Mouse (Mus musculus): ENCODE measurements around the gene Nol11. TPM values are rescaled to one million over a fixed set of nuclear protein-coding genes. Genes with fewer than 3 reads are reported as not detected.

The Nol11 gene
- polyA plus RNA-seq, 1 experiment = 20.0 TPM

- H3ac ChIP-seq (ENCODE audit: control insufficient read depth, insufficient read length) = no peak overlapping the region
- H3K79me2 ChIP-seq (ENCODE audit: control insufficient read depth, insufficient read depth) = no peaks in the 10 kb centered on the region
- no peak for TF ChIP-seq MYOG (IDR thresholded peaks at IDR 0.05; ENCODE audit: control insufficient read depth in 1 of 3, insufficient read depth in 1 of 3, insufficient read length in 2 of 3, low read depth in 2 of 3)
- no peak for TF ChIP-seq SRF (IDR thresholded peaks at IDR 0.05; ENCODE audit: control insufficient read depth, insufficient read length, low read depth)
- TF ChIP-seq TCF12 (IDR thresholded peaks at IDR 0.05; ENCODE audit: insufficient read depth, poor library complexity, severe bottlenecking) = no peak
- no peaks in the 10 kb centered on the region for H3K36me3 ChIP-seq (ENCODE audit: control insufficient read depth, insufficient read depth)
- no peak overlapping the region for H3K4me2 ChIP-seq (ENCODE audit: low read depth)
- H3K27me3 ChIP-seq (ENCODE audit: control insufficient read depth, insufficient read depth, insufficient read length) = peaks cover 9% of the 10 kb centered on the region
- no peak overlapping the region for H3K4me3 ChIP-seq
These were observed 40.9 kb upstream of the Nol11 start for GRCm38 (mm10) chr11:107230128-107230527.

- H3K27me3 ChIP-seq (ENCODE audit: control insufficient read depth, insufficient read depth, insufficient read length) = peaks cover 30% of the 10 kb centered on the region
- H3K79me2 ChIP-seq (ENCODE audit: control insufficient read depth, insufficient read depth) = no peaks in the 10 kb centered on the region
- H3K36me3 ChIP-seq (ENCODE audit: control insufficient read depth, insufficient read depth) = no peaks in the 10 kb centered on the region
- H3ac ChIP-seq (ENCODE audit: control insufficient read depth, insufficient read length) = no peak overlapping the region
- H3K4me3 ChIP-seq = no peak overlapping the region
- TF ChIP-seq MYOD1 (IDR thresholded peaks at IDR 0.05; ENCODE audit: control insufficient read depth in 1 of 3, insufficient read length in 2 of 3, low read depth in 2 of 3) (no peak), MYOG (IDR thresholded peaks at IDR 0.05; ENCODE audit: control insufficient read depth in 1 of 3, insufficient read depth in 1 of 3, insufficient read length in 2 of 3, low read depth in 2 of 3) (no peak), E2F4 (IDR thresholded peaks at IDR 0.05; ENCODE audit: insufficient read depth) (no peak), USF1 (IDR thresholded peaks at IDR 0.05; ENCODE audit: low read depth) (no peak), POLR2A (IDR thresholded peaks at IDR 0.05; ENCODE audit: insufficient read length, low read depth) (no peak)
- H3K4me2 ChIP-seq (ENCODE audit: low read depth) = no peak overlapping the region
These were observed 37.2 kb upstream of the Nol11 start for GRCm38 (mm10) chr11:107226431-107226830.

GRCm38 (mm10) chr11:107226013-107226412 lies 36.8 kb upstream of the Nol11 start:
- Histone ChIP-seq H3K4me3 (no peak overlapping the region), H3K27me3 (ENCODE audit: control insufficient read depth, insufficient read depth, insufficient read length) (peaks cover 30% of the 10 kb centered on the region), H3K36me3 (ENCODE audit: control insufficient read depth, insufficient read depth) (no peaks in the 10 kb centered on the region), H3K79me2 (ENCODE audit: control insufficient read depth, insufficient read depth) (no peaks in the 10 kb centered on the region), H3K4me2 (ENCODE audit: low read depth) (no peak overlapping the region), H3ac (ENCODE audit: control insufficient read depth, insufficient read length) (no peak overlapping the region)
- TF ChIP-seq MYOG (IDR thresholded peaks at IDR 0.05; ENCODE audit: control insufficient read depth in 1 of 3, insufficient read depth in 1 of 3, insufficient read length in 2 of 3, low read depth in 2 of 3) (no peak), SRF (IDR thresholded peaks at IDR 0.05; ENCODE audit: control insufficient read depth, insufficient read length, low read depth) (no peak)

- Histone ChIP-seq H3K79me2 (ENCODE audit: control insufficient read depth, insufficient read depth) (no peaks in the 10 kb centered on the region), H3K4me3 (no peak overlapping the region), H3K4me2 (ENCODE audit: low read depth) (no peak overlapping the region), H3ac (ENCODE audit: control insufficient read depth, insufficient read length) (no peak overlapping the region), H3K27me3 (ENCODE audit: control insufficient read depth, insufficient read depth, insufficient read length) (peaks cover 34% of the 10 kb centered on the region), H3K36me3 (ENCODE audit: control insufficient read depth, insufficient read depth) (no peaks in the 10 kb centered on the region)
- TF ChIP-seq MYOG (IDR thresholded peaks at IDR 0.05; ENCODE audit: control insufficient read depth in 1 of 3, insufficient read depth in 1 of 3, insufficient read length in 2 of 3, low read depth in 2 of 3) = no peak
- TF ChIP-seq CEBPB (IDR thresholded peaks at IDR 0.05; ENCODE audit: insufficient read depth, poor library complexity, severe bottlenecking) = no peak
- TF ChIP-seq E2F4 (IDR thresholded peaks at IDR 0.05; ENCODE audit: insufficient read depth) = no peak
- no peak for TF ChIP-seq TCF3 (IDR thresholded peaks at IDR 0.05; ENCODE audit: insufficient read length, low read depth)
- TF ChIP-seq POLR2A (IDR thresholded peaks at IDR 0.05; ENCODE audit: insufficient read length, low read depth) = no peak
- TF ChIP-seq REST (IDR thresholded peaks at IDR 0.05; ENCODE audit: insufficient read depth, insufficient read length) = no peak
- no peak for TF ChIP-seq MYOD1 (IDR thresholded peaks at IDR 0.05; ENCODE audit: control insufficient read depth in 1 of 3, insufficient read length in 2 of 3, low read depth in 2 of 3)
- TF ChIP-seq MAX (IDR thresholded peaks at IDR 0.05; ENCODE audit: low read depth) = no peak
- no peak for TF ChIP-seq POLR2AphosphoS2 (IDR thresholded peaks at IDR 0.05; ENCODE audit: insufficient read length, low read depth)
- TF ChIP-seq TCF12 (IDR thresholded peaks at IDR 0.05; ENCODE audit: insufficient read depth, poor library complexity, severe bottlenecking) = no peak
- no peak for TF ChIP-seq USF1 (IDR thresholded peaks at IDR 0.05; ENCODE audit: low read depth)
These were observed 36.1 kb upstream of the Nol11 start for GRCm38 (mm10) chr11:107225301-107225700.

- H3K4me3 ChIP-seq = no peak overlapping the region
- H3K79me2 ChIP-seq (ENCODE audit: control insufficient read depth, insufficient read depth) = no peaks in the 10 kb centered on the region
- H3K4me2 ChIP-seq (ENCODE audit: low read depth) = no peak overlapping the region
- H3K36me3 ChIP-seq (ENCODE audit: control insufficient read depth, insufficient read depth) = no peaks in the 10 kb centered on the region
- TF ChIP-seq SRF (IDR thresholded peaks at IDR 0.05; ENCODE audit: control insufficient read depth, insufficient read length, low read depth) (no peak), TCF12 (IDR thresholded peaks at IDR 0.05; ENCODE audit: insufficient read depth, poor library complexity, severe bottlenecking) (no peak), POLR2A (IDR thresholded peaks at IDR 0.05; ENCODE audit: insufficient read length, low read depth) (no peak), POLR2AphosphoS2 (IDR thresholded peaks at IDR 0.05; ENCODE audit: insufficient read length, low read depth) (no peak), TCF3 (IDR thresholded peaks at IDR 0.05; ENCODE audit: insufficient read length, low read depth) (no peak), CEBPB (IDR thresholded peaks at IDR 0.05; ENCODE audit: insufficient read depth, poor library complexity, severe bottlenecking) (no peak)
- peaks cover 38% of the 10 kb centered on the region for H3K27me3 ChIP-seq (ENCODE audit: control insufficient read depth, insufficient read depth, insufficient read length)
- H3ac ChIP-seq (ENCODE audit: control insufficient read depth, insufficient read length) = no peak overlapping the region
These were observed 34.6 kb upstream of the Nol11 start for GRCm38 (mm10) chr11:107223667-107224214.
